ENCODE assay signal across 8 mouse cellular contexts in genomic region chr11:113784656-113785396, GRCm38 (mm10). TPM values are rescaled to one million over a fixed set of nuclear protein-coding genes. Genes with fewer than 3 reads are reported as not detected.
DNase-seq lines count a peak whose midpoint lies in the region; ATAC-seq lines count a peak whose summit lies in the region.

No protein-coding gene starts in this region.

- H3K4me3 ChIP-seq in heart, embryonic 16.5 days (ENCODE audit: low read length), result no peak overlapping the region
- no peak overlapping the region for H3K4me3 ChIP-seq in brown adipose tissue, adult 24 weeks (ENCODE audit: insufficient read depth, low read depth, low read length)
- no peak overlapping the region for H3K4me3 ChIP-seq in hindbrain, embryonic 11.5 days (ENCODE audit: low read depth, low read length)
- 0 out of 2 replicates have a peak overlapping the region, but pooled peaks have one; percentile 29 for H3K4me3 ChIP-seq in midbrain, embryonic 13.5 days (replicated peaks)

- no peaks in the 10 kb centered on the region for H3K36me3 ChIP-seq in heart, embryonic 16.5 days (ENCODE audit: control insufficient read depth, insufficient read depth)
- no peaks in the 10 kb centered on the region for H3K36me3 ChIP-seq in hindbrain, embryonic 11.5 days (ENCODE audit: control insufficient read depth, insufficient read depth, low read length)
- H3K36me3 ChIP-seq in midbrain, embryonic 13.5 days, result no peaks in the 10 kb centered on the region

- H3K9me3 ChIP-seq in heart, embryonic 16.5 days (replicated peaks; ENCODE audit: control insufficient read depth, low read length), result no peaks in the 10 kb centered on the region
- H3K9me3 ChIP-seq in hindbrain, embryonic 11.5 days (ENCODE audit: control insufficient read depth, low read length), result no peaks in the 10 kb centered on the region
- H3K9me3 ChIP-seq in midbrain, embryonic 13.5 days, result no peaks in the 10 kb centered on the region

- no peak overlapping the region for H3K9ac ChIP-seq in heart, embryonic 16.5 days (ENCODE audit: low read length)
- 0 out of 2 replicates have a peak overlapping the region, but pooled peaks have one; percentile 20 for H3K9ac ChIP-seq in hindbrain, embryonic 11.5 days (ENCODE audit: low read depth, low read length)
- H3K9ac ChIP-seq in midbrain, embryonic 13.5 days (replicated peaks), result peak overlapping the region; percentile 63; the same call in 1 of the 2 replicates

- peak overlapping the region; percentile 25; the same call in 1 of the 2 replicates for H3K27ac ChIP-seq in heart, embryonic 16.5 days (ENCODE audit: low read length)
- 0 out of 2 replicates have a peak overlapping the region, but pooled peaks have one; percentile 12 for H3K27ac ChIP-seq in brown adipose tissue, adult 24 weeks (replicated peaks; ENCODE audit: low read depth, low read length)
- H3K27ac ChIP-seq in hindbrain, embryonic 11.5 days (ENCODE audit: low read depth, low read length), result peak overlapping the region; percentile 100
- peak overlapping the region; percentile 97 for H3K27ac ChIP-seq in midbrain, embryonic 13.5 days

- intact Hi-C loops in heart, postnatal 25 days (cut with DNase I), result no loop called here

- WGBS in heart, embryonic 16.5 days, result 60% methylated on average over 2 of the region's 2 CpGs
- 8% methylated on average over 2 of the region's 2 CpGs for WGBS in hindbrain, embryonic 11.5 days
- 27% methylated on average over 2 of the region's 2 CpGs for WGBS in midbrain, embryonic 13.5 days

- H3K4me2 ChIP-seq in heart, embryonic 16.5 days (ENCODE audit: low read depth, low read length), result peak overlapping the region; percentile 68; the same call in 1 of the 2 replicates
- no peak overlapping the region for H3K4me2 ChIP-seq in hindbrain, embryonic 11.5 days (replicated peaks; ENCODE audit: low read depth, low read length)
- H3K4me2 ChIP-seq in midbrain, embryonic 13.5 days (replicated peaks), result peak overlapping the region; percentile 54

- H3K4me1 ChIP-seq in heart, embryonic 16.5 days (ENCODE audit: control insufficient read depth, insufficient read depth, low read length), result peaks cover 31% of the 10 kb centered on the region
- H3K4me1 ChIP-seq in brown adipose tissue, adult 24 weeks (ENCODE audit: control insufficient read depth, insufficient read depth, insufficient read length, low read length), result peaks cover 17% of the 10 kb centered on the region
- peaks cover 29% of the 10 kb centered on the region for H3K4me1 ChIP-seq in hindbrain, embryonic 11.5 days (replicated peaks; ENCODE audit: control insufficient read depth, insufficient read depth, low read length)
- peaks cover 64% of the 10 kb centered on the region for H3K4me1 ChIP-seq in midbrain, embryonic 13.5 days (replicated peaks)

- no peak for ATAC-seq in heart, embryonic 16.5 days (replicated peaks; ENCODE audit: extremely low read depth, insufficient read depth, low FRiP score)
- peak; percentile 41; the same call in 1 of the 2 replicates for ATAC-seq in hindbrain, embryonic 11.5 days (ENCODE audit: low FRiP score)
- peak; percentile 46 for ATAC-seq in midbrain, embryonic 13.5 days

- no peak for DNase-seq in heart, postnatal 25 days (ENCODE audit: low spot score)
- DNase-seq in hindbrain, embryonic 11.5 days (ENCODE audit: low spot score), result peak; percentile 56
- no peak for DNase-seq in layer of hippocampus, postnatal 10 days (ENCODE audit: low spot score in 2 of 2)
- DNase-seq in thymus, postnatal 10 days (ENCODE audit: low spot score in 2 of 2), result no peak
- DNase-seq in natural killer cell, adult 2 months (ENCODE audit: low spot score in 2 of 2), result no peak

- no peaks in the 10 kb centered on the region for H3K27me3 ChIP-seq in heart, embryonic 16.5 days (ENCODE audit: control insufficient read depth, insufficient read depth, low read length)
- no peaks in the 10 kb centered on the region for H3K27me3 ChIP-seq in hindbrain, embryonic 11.5 days (ENCODE audit: control insufficient read depth, insufficient read depth, low read length)
- H3K27me3 ChIP-seq in midbrain, embryonic 13.5 days, result no peaks in the 10 kb centered on the region

RNA-seq across cellular contexts. Expression of gene Cdc42ep4, which starts 33.1 kb away (rescaled TPM):
- polyA plus RNA-seq in heart, embryonic 16.5 days (2015; fragmentation: Nextera tagmentation; extraction: Ambion mirVana), result 25.1 and 30.2 TPM in 2 replicates
- total RNA-seq in heart, postnatal 25 days (2021), result 10 to 100 TPM; 12.5 to 17.7 TPM
- polyA plus RNA-seq in brown adipose tissue, adult 24 weeks (2012; ENCODE audit: insufficient read depth, insufficient read length, missing spikeins), result 8.7 and 16.3 TPM in 2 replicates
- polyA plus RNA-seq in hindbrain, embryonic 11.5 days (2014; fragmentation: Nextera tagmentation; extraction: Ambion mirVana), result 64.5 and 68.6 TPM in 2 replicates
- polyA plus RNA-seq in midbrain, embryonic 13.5 days (2015; fragmentation: Nextera tagmentation; extraction: Ambion mirVana), result 80.0 and 82.7 TPM in 2 replicates
- total RNA-seq in layer of hippocampus, postnatal 10 days (2021), result 10 to 100 TPM; 43.2 to 47.6 TPM

Comparison
In these comparisons a context has a peak if more than half of its experiments do, and no peak if none do; other contexts are left out.
1. H3K27ac ChIP-seq: peak in every context shown above with its lines; median percentile 100 in hindbrain, embryonic 11.5 days; 97 in midbrain, embryonic 13.5 days; 25 in heart, embryonic 16.5 days; 12 in brown adipose tissue, adult 24 weeks.